Mouse (Mus musculus) kidney, adult 8-10 months (tissue): ENCODE results near the gene Abr.
A peak's percentile ranks its signal among the peaks of the same experiment; 100 is the strongest.

Experiments used
- DNase-seq, 2 experiments: peaks; one replicate each; pipeline ENCODE4 v3.0.0; 2022

Gene Abr

GRCm38 (mm10) chr11:76515123-76515522 lies 107.0 kb downstream of the Abr start:
- DNase-seq = no peak

GRCm38 (mm10) chr11:76510977-76511376 lies 111.1 kb downstream of the Abr start:
- DNase-seq = no peak

DNA sequence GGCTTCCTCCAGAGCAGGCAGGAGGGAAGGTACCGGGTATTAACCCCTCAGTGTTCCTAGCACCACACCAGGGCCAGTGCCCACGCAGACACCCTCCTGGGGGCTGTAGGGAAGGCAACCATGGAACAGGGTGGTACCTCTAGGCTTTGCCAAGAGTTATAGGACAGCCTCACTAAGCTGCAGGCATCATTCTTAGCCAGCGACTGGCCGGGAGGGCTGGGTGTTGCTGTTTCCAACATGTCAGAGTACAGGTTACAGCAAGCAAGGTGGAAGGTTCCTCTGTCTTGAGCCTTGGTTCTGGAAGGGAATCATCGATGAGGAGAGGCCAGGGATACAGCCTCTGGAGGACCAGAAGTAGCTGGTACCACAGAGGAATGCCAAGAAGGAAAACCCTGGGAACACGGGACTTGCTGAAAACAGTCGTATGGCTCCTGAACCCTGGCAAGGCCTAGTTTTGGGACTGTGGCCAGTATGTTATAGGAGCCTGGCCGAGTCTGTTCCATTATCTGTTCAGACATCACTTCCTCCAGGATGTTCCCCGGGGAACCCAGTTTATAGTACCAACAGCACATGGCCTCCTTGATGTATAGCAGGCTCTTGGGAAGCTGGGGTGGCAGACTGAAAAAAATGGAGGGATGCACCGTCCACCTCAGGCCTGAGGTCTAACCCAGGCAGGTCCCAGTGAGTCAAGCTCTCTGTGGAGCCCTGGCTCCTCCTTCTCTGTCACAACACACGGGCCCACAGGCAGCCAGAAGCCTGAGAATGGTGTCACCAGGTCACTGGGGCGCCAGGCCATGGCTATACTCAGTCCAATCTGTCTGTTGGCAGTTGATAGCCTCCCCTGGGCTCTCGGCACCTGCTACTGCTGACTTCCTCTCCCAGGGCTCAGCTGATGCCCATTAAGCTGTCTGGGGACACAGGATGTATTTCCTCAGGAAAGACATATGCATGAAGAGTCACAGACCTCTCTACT lies 112.1 kb downstream of the Abr start:
- no peak for DNase-seq

DNA sequence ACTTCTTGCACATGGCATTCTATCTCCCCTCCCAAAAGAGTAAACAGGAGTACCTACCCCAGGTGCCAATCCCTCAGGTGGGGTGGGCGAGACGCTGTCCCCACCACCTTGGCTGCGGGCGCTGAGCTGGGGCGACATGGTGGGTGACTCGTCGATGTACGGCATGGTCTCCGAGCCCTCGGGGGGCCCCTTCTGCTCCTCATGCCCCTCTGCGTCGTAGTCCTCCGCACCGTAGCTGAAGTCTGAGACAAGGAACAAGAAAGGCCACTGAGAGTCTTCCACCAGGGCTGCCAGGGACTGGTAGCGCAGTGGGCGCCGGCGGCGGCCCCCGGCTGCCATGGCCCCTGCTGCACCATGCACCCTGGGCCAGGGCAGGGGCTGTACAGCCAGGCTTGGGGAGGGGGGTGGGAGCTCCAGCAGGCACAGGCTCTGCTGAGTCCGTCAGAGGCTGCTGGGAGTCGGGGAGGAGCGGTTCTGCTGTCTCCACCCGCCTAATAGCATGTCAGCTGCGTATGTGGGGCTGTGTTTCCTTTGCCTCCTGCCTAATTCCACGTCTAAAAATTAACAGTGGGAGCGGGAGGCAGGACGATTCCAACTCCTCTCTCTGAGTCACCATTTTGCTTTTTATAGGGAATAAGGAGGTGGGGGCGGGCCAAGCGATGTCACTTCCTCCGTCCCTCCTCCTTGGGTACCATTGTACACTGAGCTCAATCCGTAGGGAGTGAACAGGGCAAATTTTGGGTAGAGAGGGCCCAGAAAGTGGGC lies 113.1 kb downstream of the Abr start:
- no peak for DNase-seq

GRCm38 (mm10) chr11:76508125-76508524 lies 114.0 kb downstream of the Abr start:
- no peak for DNase-seq

GRCm38 (mm10) chr11:76507302-76508124 lies 114.6 kb downstream of the Abr start:
- DNase-seq = no peak

DNA sequence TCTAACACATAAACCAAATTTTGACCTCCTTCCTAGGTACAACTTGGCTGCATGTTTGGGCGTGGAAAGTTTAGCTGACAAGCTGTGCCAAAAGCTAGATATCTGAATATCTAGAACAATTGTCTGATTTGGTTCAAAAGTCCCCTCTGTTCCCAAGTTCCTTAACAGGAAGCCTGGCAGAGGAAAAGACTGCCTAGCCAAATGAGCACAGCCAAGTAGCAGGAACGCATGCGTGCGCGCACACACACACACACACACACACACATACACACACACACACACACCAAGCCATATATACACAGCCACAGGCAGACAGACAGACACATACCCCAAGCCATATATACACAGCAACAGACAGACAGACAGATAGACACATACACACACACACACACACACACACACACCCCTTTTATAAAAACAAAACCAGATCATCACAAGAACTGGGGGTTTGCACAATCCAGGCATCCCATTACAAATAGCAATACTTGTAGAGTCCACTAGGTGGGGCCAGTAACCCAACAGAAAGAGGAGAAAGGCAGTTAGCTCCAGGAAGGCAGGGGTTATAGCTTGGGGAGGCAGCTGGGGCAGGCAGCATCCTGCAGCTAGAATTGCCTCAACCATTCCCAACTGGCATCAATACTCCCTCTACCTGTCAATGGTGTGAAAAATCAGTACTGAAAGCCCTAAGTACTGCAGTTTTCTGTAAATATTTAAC lies 115.4 kb downstream of the Abr start:
- DNase-seq = peak; percentile 58 to 60

DNA sequence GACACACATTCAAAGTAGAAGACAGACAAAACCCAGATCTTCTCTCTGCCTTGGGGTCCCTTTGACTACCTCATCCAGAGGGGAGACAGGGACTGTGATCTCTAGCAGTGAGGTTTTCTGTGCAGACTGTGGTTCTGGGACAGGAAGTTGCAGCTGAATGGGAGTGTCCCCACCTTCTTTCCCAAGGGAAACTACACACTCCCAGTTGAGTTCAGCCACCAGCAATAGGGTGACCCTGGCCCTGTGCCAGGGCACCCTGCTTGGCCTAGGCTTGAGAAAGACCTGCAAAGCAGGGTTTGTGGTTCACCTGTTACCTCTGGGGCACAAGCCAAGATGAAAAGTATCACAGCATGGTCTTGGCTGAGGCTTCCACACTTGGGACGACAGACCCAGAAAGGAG lies 117.0 kb downstream of the Abr start:
- no peak for DNase-seq

- no peak for DNase-seq
Measured at GRCm38 (mm10) chr11:76504058-76504457, 118.1 kb downstream of the Abr start.

GRCm38 (mm10) chr11:76499987-76500386 lies 122.1 kb downstream of the Abr start:
- DNase-seq = no peak

GRCm38 (mm10) chr11:76499564-76499963 lies 122.5 kb downstream of the Abr start:
- DNase-seq = no peak

- no peak for DNase-seq
Measured at GRCm38 (mm10) chr11:76497769-76498152, 124.4 kb downstream of the Abr start.

- DNase-seq = no peak
Measured at GRCm38 (mm10) chr11:76497066-76497768, 124.9 kb downstream of the Abr start.

DNA sequence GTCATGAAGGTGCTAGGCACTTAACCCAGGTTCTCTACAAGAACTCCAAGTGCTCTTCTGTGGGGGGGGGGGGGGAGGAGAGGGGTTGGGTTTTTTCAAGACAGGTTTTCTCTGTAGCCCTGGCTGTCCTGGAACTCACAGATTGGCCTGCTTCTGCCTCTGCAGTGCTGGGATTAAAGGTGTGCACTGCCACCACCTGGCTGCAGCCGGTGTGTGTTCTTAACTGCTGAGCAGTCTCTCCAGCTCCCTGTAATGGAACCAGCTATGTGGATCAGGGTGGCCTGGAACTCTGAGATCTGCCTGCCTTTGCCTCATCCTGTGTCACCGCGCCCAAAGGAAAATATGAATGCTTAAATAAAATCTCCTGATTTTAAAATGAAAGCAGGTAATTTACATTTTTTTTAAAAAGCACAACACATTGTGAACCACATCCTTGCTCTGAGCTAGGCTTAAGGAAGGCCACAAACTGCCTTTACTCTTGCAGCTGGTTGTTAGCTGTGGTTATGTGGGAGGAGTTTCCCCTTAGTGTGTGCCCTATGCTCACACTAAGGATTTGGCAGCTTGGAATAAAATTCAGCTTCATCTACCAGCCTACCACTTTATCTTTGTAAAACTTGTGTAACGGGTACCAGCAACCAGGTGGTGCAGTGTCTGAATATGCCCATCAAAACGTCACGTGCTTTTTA lies 125.9 kb downstream of the Abr start:
- DNase-seq = peak; percentile 55 to 72

DNA sequence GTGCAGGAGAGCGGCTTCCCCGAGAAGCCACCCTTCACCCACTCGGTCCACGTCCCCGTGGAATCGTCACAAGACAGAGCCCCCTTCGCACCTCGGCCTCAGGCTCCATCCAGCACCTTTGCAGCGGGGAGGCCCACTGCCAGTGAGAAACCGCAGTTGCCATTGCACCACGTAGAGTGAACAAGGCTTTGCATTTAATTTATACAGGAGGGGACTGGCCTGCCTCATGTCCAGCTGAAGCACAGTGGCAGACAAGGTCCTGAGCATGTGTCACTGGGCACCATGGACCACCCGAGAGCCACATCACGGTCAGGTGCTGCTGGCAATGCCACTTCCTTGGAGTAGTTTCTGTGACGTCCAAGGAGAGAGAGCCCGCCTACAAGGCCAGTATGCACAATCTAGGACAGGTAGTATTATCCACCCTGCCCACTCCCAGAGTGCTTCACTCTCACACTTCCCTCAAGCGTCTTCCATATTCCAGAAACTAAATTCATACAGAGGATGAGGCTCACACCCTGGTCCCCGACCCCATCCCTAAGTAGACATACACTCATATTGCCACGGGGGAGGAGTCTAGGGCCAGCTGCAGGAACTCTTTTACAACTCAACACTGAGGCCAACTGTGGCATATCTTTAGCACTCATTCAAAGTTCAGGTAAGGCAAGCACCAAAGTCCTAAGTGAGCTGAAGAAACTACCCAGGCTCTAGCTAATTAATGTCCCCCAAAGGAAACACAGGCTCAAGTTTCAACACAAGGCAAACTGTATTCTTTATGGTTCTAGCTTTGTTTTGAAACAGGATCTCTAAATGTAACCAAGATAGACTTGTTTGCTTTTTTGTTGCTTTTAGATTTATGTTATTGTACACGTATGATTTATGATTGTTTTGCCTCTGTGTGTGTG lies 126.7 kb downstream of the Abr start:
- DNase-seq = no peak

DNA sequence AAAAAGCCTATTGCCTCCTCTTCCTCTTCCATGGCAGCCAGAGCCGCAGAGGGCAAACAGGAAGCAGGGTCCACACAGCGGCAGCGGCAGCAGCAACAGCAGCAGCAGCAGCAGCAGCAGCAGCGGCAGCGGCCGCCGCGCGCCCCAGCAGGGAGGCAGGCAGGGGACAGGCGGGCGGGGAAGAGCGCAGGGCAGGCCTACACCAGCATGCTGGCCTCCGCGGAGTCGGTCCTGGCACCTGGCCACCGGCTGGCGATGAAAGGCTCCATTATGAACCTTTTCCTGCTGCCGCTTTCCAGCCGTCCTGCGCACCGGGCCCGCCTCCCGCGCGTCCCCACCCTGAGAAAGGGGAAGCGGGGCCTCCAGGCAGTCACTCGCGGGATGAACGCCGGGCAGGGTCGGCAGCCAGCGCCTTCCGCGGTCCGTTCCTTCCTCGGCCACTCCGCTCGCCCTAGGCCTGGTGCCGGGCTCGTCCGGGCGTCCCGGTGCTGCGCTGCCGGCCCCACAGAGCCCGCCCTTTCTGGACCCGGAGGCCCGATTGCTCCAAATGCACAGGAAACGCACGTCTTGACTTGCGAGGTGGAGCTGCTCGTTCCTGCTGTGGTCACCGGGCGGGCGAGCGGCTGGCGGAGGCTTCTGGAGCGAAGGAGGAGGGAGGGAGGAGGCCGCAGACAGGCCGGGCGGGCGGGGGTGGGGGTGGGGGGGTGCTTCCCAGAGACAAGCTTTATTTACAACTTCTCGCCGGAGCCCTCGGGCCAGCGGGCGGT lies 127.6 kb downstream of the Abr start:
- peak; percentile 83 to 85 for DNase-seq

DNA sequence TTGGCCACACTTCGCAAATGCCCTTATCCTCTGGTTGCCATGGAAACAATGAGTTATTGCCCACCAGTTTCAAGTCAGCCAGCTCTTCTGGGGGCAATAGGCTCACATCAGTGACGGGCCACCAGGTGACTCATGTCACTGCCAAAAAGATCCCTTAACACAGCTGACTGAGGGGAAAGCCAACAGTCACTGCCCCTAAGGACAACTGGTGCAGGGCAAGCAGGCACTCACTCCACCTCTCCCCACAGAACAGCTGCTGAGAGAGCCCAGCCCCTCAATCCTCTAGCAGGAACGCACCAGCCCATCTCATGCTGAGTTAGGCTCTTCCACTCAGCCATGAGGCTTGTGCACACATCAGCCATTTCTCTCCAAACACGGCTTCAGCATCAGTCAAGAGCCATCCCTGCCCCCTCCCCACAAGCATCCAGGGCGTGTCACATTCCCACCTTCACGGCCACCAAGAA lies 128.3 kb downstream of the Abr start:
- no peak for DNase-seq

DNA sequence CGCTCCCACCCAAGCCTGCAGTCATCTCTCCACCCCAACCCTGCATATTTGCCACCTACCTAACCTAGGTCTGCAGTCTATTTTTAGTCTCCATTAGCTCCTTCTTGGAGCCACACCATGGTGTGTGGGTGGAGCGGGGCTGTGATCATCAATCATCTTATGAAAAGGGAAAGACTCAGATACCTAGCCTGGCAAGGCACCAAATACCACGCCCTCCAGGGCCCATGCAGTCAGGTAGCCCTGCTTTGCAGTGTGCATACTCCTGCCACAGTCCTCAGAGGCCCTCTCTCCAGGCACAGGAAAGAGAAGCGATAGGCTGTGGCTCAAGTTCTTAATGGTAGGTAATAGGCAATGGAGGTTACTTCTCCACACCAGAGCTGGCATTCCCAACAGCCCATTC lies 128.9 kb downstream of the Abr start:
- DNase-seq = no peak

- DNase-seq = no peak
Measured at GRCm38 (mm10) chr11:76491817-76492216, 130.3 kb downstream of the Abr start.
